Mouse (Mus musculus): Measurements from ENCODE around the gene Lmntd1.

Lmntd1 gene

DNA sequence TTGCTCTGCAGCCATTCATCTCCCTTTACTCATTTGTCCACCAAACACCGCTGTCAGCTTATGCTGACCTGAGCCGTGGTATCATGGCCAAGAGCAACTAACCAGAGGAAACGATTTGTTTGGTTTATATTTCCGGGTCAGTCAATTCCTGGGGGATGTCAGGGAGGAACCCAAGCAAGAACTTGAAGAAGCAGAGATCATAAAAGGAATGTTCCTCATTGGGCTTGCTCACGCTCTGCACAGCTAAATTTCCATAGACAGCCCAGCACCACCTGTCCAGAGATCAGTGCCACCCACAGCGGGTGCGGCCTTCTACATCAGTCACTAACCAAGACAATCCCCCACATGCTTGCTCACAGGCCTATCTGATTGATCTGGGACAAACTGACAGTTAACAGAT, at the start of gene Lmntd1:
TSS of gene Lmntd1 (minus strand) at position 101 of the 400 bp plus-strand sequence.
- no peak for DNase-seq (ENCODE audit: low spot score in 2 of 2)

DNA sequence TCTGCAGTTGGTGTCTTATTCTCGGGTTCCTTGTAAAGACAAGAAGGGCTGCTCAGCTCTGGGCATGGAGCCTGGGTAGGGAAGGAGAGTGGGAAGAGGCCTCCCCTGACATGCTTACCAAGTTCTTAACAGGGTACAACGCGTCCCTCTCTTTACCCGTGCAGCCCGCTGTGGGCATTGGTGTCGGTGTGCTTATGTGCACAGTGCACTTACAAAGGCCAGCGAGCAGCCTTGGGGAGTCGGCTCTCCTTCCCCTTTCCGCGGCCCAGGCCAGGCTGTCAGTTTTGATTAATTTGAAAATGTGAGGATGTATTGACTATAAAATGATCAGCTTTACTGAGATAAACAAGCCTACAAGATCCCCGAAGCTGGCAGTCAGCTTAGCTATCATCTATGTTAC, 46.8 kb upstream of the Lmntd1 start:
- no peak for DNase-seq (ENCODE audit: low spot score in 2 of 2)

DNA sequence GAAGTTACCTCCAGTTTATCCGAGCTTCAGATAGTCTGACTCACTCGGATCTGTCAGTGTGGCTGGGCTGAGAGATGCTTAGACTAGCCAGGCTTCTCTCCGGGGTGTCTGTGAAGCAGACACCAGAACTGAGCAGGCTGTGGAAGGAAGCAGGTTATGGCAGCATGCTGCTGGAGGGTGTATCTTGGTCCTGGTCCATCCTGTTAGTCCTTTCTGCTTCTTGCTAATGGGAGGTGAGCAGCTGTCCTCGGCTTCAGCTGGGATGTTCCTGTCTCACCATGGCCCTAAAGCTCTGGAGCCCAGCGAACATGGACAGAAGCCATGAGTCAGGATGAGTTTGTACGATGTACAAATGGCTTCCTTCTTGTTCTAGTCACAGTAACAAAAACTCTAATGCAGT, 45.0 kb upstream of the Lmntd1 start:
- DNase-seq (ENCODE audit: low spot score in 2 of 2), result no peak

DNA sequence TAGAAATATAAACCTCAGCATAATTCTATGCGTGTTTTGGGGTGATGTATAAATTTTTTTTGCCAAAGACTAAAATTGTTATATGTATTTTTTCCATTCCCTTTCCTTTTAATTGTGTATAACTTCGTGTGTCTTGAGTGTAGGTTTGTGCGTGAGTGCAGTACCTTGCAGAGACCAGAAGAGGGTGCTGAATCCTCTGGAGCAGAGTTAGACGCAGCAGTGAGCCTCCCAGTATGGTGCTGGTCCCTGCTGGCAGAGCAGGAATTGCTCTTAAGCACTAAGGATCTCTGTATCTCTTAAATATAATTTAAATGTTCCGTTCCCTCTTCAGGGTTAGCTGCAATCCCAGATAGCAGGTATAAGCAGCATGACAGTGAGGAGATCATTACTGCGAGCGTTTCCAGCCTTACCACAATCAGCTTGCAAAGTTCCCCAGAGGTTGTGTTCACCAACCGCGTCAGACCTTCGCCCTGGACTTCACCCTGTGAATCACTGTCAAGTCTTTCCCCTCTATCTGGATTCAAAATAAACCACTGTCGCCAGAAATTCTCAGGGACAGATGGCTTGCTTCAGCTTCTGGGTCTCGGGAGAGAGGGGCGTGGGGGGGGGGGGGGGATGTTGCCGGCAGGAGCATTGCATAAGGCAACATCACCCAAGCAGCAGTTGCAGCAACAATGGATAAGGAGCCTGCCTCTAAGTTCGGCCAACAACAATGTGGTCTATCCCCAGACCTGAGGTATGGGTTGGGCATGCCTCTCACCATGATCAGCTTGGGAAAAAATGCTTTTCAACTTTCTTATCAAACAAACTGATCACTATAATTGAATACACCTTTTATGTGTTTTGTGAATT, 42.8 kb upstream of the Lmntd1 start:
- DNase-seq (ENCODE audit: low spot score in 2 of 2), result no peak

DNA sequence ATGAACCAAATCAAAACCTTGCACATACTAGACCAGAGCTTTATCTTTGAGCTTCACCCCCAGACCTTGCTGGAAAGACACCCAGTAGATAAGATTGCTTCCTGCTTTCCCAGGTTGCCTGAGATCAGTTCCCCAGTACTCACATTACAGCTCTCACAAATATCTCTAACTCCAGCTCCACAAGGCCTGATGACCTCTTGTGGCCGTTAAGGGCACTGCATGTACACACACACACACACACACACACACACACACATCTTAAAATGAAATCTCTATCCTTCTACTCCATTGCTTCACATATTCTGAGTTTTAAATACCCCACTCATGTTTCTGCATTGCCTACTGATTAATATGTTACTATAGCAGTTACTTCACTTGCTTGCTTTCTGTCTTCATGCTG, 41.6 kb upstream of the Lmntd1 start:
- no peak for DNase-seq (ENCODE audit: low spot score in 2 of 2)

DNA sequence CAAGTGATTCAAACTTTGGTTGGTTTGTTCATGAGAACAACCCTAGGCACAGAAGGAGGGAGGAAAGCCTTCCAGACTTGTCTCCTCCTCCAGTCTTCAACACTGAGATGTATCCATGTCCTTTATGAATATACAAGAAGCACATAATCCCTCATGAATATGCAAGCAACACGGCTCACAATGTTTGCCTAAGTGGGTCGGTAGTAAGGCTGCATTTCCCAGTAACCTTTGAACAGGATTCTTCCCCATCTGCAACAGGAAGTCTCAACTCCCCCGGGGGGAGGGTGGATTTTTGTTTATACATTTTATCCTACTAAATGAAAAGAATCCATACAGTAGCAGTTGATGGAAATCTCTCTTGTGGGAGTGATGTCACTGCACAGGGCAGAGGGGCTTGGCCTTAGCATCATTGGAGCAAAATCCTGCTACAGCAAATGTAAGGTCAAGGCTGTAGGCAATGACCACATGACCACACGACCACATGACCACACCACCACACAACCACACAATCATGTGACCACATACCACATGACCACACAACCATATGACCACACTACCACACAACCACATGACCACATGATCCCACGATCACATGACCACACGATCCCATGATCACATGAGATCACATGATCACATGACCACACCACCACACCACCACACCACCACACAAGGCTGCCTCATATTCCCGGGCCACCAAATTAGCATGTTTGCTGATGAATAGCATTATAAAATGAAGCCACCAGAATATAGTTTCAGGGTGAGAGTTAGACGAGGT, 40.1 kb upstream of the Lmntd1 start:
- no peak for DNase-seq (ENCODE audit: low spot score in 2 of 2)

DNA sequence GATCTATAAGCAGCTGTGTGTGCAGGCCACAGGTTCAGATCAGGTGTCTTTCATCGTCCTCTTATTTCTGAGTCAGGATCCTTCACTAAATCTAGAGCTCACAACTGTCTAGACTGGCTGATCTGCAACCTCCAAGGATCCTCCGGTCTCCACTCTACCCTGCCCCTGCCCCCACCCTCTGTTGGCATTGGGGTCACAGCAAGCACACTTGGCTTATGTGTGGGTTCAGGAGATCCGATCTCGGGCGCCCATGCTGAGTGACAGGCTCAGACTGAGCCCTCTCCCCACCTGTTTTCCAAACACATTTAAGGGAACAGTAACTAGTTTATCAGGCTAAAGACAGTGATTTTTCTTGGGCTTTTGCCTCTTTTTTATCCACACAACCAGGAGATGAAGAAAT, 39.5 kb upstream of the Lmntd1 start:
- DNase-seq (ENCODE audit: low spot score in 2 of 2), result no peak

DNA sequence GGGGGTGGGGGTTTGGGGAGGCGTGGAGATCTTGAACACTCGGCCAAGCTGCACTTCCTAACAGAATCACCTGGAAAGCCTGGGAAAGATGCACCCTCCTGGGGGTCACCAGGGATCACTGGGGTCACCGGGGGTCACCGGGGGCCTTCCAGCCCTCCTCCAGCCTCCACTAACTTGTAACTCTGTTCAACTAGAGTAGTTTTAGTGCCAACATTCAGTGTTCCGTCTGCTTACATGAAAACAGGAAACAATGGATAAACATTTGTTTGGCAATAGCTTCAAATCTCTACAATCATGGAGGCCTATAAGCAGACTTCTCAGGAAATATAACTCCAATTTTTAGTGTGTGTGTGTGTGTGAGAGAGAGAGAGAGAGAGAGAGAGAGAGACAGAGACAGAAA, 38.9 kb upstream of the Lmntd1 start:
- no peak for DNase-seq (ENCODE audit: low spot score in 2 of 2)

DNA sequence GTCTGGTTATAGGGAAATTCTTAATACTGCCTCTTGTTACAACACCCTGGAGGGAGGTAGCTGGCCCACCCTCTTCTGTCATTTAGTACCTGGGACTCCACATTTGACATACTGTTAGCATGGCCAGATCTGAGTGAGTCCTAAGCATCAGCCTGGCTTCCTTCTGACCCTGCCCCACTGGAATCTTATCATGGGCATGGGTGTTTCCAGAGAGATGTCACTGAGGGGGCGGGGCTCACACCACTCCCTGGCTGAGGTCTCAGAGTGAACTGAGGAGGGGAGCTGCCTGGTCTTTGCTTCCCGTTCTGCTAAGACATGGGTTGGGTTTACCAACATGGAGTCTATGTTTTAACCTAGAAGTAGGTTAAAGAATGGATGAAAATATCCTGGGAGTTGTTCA, 37.9 kb upstream of the Lmntd1 start:
- DNase-seq (ENCODE audit: low spot score in 2 of 2), result no peak

DNA sequence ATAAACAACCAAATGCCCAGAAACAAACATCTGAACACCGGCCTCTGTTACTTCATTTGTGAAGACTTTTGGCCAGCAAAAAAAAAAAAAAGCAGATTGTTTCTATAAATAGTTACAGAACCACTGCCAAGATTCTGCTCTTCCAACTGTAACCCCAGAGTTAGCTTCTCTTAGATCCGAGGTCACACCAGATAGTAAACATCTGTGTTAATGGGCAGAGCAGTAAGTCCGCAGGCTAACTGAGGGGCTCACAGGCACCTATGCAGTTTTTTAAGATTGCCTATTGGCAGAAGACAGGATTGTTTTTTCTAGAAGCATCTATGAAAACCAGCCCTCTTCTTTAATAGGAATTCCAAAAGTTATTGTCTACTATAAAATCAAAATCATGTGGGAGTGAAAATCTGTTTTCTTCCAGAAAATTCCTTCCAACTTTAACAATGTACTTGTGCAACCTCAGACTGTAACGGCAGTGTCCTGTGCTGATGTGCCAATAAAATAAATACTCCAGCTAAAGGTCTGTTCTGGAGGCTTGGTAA, 26.9 kb upstream of the Lmntd1 start:
- no peak for DNase-seq (ENCODE audit: low spot score in 2 of 2)

DNA sequence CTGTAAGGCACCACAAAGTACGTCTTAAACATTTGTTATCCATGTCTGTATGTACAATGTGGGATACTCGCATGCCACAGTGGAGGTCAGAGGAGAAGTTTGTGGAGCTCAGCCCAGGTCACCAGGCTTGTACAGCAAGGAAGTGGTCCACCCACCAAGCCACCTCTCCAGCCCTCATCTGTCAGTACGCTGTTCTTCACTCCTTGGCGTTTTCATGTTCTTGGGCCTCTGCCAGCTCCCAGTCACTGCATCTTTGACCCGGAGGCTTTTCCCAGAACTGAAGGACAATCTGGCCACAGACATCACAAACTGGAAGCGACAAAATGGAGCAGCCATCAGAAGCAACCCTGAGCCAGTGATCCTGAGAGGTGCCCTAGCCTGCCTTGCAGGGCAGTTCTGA, 24.1 kb upstream of the Lmntd1 start:
- no peak for DNase-seq (ENCODE audit: low spot score in 2 of 2)

DNA sequence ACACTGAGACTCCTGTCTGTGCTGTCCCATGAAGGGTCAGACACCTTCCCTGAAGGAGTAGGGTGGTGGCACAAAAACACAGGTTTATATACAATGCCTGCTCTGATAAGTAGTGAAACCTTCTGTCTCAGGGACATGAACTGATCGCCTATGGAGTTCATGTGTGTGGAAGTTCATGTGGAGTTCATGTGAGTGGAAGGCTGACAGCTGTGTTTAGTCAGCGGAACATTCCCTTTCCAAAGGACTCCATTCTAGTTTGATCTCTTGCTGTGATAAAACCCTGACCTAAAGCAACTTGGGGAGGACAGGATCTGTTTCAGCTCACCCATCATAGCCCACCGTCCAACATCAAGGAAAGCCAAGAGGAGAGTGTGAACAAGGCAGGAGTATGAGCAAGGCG, 22.6 kb upstream of the Lmntd1 start:
- no peak for DNase-seq (ENCODE audit: low spot score in 2 of 2)

DNA sequence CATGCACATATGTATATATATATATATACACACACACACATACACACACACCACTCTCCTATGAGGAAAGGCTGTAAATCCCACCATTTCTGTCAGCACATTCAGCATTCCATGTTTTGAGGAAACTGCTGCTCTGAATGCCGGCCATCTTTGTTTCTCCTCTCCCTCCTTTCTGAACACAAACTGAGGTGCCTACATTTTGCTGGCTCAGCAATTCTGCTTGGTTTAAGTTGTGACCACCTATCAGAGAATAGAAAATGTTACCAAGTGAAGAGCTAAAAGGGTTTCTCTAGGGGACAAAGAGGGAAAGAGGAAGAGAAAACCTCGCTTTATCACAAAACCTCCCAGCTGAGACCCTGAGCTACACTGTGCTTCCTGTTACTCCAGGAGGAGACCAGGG, 20.3 kb upstream of the Lmntd1 start:
- DNase-seq (ENCODE audit: low spot score in 2 of 2), result no peak

DNA sequence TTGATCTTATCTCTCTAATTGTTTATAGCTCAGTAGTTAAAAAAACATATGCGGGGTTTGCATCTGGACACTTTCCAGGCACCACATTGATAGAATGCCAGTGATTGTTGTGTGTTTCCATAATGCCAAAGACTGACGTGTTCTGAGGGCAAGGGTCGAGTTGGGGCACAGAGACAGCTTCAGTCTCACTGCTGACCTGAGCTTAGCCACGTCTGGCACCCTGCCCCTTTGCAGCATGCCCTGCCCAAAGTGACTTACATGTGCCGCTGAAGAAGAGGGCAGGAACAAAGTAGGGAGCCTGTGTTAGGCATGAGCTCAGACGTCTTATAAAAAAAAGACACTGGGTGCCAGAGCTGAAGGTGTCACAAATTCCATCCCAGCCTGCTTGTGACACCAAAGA, 16.1 kb upstream of the Lmntd1 start:
- no peak for DNase-seq (ENCODE audit: low spot score in 2 of 2)

DNA sequence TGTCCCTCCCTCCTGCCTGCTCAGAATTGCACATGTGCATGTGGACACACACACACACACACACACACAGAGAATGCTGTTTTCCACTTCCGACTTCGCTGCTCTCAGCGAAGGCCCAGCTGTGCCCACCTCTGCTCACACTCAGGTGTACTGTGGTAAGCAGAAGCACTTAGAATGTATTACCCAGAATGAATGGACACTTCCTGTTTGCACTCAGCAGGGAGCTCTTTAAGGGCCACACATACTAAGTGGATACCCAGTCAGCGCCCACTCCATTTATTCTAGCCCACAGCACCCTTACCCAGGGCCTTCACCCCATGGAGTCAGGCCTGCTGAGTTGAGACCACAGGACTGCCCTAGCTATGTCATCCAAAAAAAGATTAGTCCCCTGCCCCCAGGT, 9.0 kb upstream of the Lmntd1 start:
- DNase-seq (ENCODE audit: low spot score in 2 of 2), result no peak

DNA sequence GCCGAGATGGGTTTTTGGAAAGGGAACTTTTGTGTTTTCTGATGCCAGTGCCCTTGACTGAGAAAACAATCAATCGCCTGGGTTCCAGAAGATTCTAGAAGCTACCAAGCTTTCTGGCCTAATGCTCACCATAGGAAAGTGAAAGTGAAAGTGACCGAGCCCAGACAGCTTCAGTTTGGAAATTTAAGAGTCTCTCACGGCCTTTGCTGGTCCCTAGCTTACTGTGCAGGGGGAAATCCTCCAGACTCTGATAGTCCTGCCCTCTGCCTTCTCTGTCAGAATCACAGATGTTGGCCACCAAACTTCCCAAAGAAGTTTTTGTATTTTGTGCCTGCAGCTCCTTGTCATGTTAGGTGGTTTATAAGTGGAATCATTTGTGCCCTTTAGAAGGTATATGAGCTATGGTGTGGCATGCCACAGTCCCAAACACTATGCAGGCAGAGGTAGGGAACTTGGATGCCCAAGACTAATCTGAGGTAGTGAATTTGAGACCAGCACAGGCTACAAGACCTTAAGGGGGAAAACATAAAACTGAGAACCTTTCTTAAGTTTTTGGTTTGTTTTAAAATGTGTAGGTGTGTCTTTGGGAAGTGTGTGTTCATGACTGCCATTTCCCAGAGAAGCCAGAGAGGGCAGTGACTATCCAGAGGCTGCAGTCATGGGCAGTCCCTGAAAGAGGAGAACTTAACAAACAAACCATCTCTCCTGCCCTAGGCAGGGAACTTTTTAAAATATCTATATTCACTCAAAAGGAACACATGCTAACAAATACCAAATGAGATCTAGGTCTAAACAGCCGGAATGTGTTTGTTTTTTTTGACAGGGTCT, 2.5 kb upstream of the Lmntd1 start:
- no peak for DNase-seq (ENCODE audit: low spot score in 2 of 2)

DNA sequence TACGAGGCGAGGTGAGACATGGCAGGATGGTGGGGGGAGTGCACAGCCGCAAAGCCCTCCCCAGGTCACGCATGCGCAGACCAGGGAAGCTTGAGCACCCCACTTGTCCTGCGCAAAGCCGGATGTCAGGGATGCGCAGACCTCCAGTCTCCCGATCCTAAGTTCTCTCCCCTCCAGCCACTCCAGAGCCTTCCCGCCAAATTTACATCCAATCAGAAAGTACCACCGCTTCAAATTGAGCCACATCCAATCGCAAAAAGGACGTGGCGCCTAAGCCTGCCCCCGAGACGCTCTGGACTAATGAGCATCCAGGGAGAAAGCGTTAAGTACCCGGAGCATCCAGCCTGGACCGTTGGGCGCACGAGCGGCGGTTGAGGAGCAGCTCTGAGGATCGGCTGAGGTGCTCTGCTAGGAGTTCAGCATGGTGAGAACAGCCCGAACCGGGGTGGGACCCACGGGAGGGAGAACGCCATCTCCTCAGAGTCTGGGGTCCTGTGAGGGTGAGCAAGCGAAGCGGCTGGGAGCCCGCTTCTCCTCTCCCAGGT, 1.6 kb upstream of the Lmntd1 start, which contains the start of gene Tuba3b:
TSS of gene Tuba3b (plus strand) at position 92 of the 545 bp plus-strand sequence.
- no peak for DNase-seq (ENCODE audit: low spot score in 2 of 2)

DNA sequence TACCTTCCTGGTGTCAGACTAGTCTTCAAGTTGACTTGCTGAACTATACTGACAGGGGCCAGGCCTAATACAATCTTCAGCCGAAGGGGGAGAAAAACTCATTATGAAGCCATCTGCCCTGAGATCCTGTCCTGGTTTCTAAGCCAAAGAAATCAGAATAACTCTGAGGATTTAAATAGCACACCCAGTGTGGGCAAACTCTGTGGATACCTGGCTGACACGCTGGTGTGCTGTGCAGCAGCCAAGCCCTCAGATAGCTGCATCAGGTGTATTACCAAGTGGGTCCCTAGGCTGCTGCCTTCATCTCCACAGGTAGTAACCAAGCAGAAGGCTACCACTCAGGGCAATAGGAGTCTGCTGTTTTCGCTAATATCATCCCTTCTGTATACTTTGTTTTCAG, 1.5 kb downstream of the Lmntd1 start:
- DNase-seq (ENCODE audit: low spot score in 2 of 2), result no peak

DNA sequence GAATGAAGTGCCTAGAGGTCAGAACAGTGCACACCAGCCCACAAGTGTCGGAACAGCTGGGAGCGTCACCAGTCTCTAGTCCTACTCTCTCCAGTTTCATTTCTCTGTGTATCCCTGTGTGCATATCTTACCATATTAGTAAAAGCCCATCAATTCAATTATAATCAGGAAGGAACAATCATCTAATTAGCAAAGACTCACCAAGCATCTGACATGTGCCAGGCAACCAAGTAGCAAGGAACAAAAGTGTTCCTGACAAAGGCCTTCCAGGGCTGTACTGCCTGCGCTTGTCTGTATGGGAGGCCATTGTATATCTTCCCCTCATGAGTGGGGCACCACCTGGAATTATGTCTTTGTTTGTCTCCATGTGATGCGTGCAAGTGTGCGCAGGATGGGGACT, 3.2 kb downstream of the Lmntd1 start:
- DNase-seq (ENCODE audit: low spot score in 2 of 2), result no peak

DNA sequence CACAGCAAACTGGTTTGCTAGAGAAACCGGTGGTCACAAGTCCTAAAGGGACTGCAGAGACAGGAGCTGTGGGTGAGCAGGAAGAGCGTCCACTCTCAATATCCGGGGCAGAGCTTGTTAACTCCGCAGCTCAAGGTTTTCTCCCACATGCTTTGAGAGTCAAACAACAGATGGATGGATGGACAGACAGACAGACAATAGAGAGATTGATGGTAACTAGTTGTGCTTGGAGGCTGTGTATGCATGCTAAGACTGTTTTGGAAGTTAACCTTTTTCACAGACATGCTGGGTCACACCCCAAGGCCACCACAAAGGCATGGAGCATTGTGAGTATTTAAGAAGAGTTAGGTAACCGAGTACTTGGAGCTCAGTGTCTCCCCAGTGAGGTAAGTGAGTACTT, 5.4 kb downstream of the Lmntd1 start:
- no peak for DNase-seq (ENCODE audit: low spot score in 2 of 2)

DNA sequence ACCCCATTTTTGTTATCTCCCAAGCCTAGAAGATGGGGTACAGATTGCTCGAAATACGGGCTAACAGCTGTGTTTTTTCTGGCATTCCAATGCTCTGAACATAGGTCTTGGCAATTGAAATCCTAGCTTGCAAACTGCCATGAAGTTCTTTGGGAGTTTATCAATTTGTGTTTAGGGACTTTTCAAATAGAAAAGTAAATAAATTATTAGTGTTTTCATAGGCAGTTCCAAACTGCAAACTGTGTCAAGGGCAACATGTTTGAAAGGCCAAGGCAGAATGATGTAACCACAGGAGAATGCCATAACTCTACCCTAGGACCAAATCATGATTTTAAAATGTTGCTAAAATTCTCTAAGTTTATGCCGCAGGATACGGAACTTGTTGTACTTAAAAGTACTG, 6.4 kb downstream of the Lmntd1 start:
- no peak for DNase-seq (ENCODE audit: low spot score in 2 of 2)

DNA sequence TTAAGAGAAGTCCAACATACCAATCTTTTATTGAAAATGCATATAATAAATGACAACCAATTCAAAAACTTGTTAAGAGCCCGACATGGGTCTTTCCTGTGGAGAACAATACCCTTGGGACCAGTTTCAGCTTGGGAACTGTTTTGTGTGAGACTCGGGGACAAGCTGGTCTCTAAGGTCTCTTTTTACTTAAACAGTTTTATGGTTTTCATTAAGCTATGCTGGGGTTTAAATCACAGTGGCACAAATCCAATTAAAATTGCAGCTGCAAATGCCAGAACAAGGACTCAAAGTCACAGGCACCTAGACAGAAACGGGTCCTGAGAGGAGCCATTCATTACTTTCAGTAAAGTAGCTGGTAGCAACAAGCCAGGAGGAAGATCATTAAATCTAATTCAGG, 8.9 kb downstream of the Lmntd1 start:
- no peak for DNase-seq (ENCODE audit: low spot score in 2 of 2)

Measured in frontal cortex, postnatal 14 days (tissue).